Mouse (Mus musculus): ENCODE measurements around the gene Cdr2l. TPM values are rescaled to one million over a fixed set of nuclear protein-coding genes. Genes with fewer than 3 reads are reported as not detected.

The Cdr2l gene
- polyA plus RNA-seq, 1 experiment from 2014 or later: 19.9 TPM

GRCm38 (mm10) chr11:115406858-115407401 is 25.2 kb downstream of the Cdr2l start:
- H3K27ac ChIP-seq: no peak overlapping the region
- ATAC-seq (ENCODE audit: insufficient number of reproducible peaks, insufficient read depth, low FRiP score, low TSS enrichment, low read depth): no peak
- WGBS: 96% methylated on average over 17 of the region's 17 CpGs
- H3K4me1 ChIP-seq (replicated peaks): peaks cover 26% of the 10 kb centered on the region
- no peak overlapping the region for H3K9ac ChIP-seq (replicated peaks)
- peaks cover 63% of the 10 kb centered on the region for H3K36me3 ChIP-seq
- no peaks in the 10 kb centered on the region for H3K27me3 ChIP-seq
- no peak overlapping the region for H3K4me3 ChIP-seq (replicated peaks)
- no peak overlapping the region for H3K4me2 ChIP-seq
- no peaks in the 10 kb centered on the region for H3K9me3 ChIP-seq

GRCm38 (mm10) chr11:115408266-115408920 is 26.7 kb downstream of the Cdr2l start:
- no peak overlapping the region for H3K9ac ChIP-seq (replicated peaks)
- 82% methylated on average over 6 of the region's 6 CpGs for WGBS
- H3K4me3 ChIP-seq (replicated peaks): no peak overlapping the region
- H3K27me3 ChIP-seq: no peaks in the 10 kb centered on the region
- no peak for ATAC-seq (ENCODE audit: insufficient number of reproducible peaks, insufficient read depth, low FRiP score, low TSS enrichment, low read depth)
- peaks cover 63% of the 10 kb centered on the region for H3K36me3 ChIP-seq
- H3K4me2 ChIP-seq: no peak overlapping the region
- H3K4me1 ChIP-seq (replicated peaks): peaks cover 27% of the 10 kb centered on the region
- H3K9me3 ChIP-seq: no peaks in the 10 kb centered on the region
- H3K27ac ChIP-seq: no peak overlapping the region

- peaks cover 28% of the 10 kb centered on the region for H3K4me1 ChIP-seq (replicated peaks)
- no peaks in the 10 kb centered on the region for H3K27me3 ChIP-seq
- no peak overlapping the region for H3K4me2 ChIP-seq
- no peak overlapping the region for H3K27ac ChIP-seq
- ATAC-seq (ENCODE audit: insufficient number of reproducible peaks, insufficient read depth, low FRiP score, low TSS enrichment, low read depth): no peak
- H3K36me3 ChIP-seq: peaks cover 63% of the 10 kb centered on the region
- no peak overlapping the region for H3K4me3 ChIP-seq (replicated peaks)
- WGBS: 82% methylated on average over 7 of the region's 7 CpGs
- H3K9me3 ChIP-seq: no peaks in the 10 kb centered on the region
- no peak overlapping the region for H3K9ac ChIP-seq (replicated peaks)
Observed at GRCm38 (mm10) chr11:115409556-115409955, 27.8 kb downstream of the Cdr2l start.

GRCm38 (mm10) chr11:115419531-115420237 is 38.0 kb downstream of the Cdr2l start, which contains the start of the genes Atp5h and Kctd2:
Gene Atp5h (minus strand): TSS chr11:115419962.
Gene Kctd2 (plus strand): TSS chr11:115420128.
- peak within 1 kb of the TSS; percentile 98 for H3K9ac ChIP-seq (replicated peaks)
- peak within 1 kb of the TSS; percentile 98 for H3K4me2 ChIP-seq
- peaks cover 25% of the 10 kb centered on the region for H3K4me1 ChIP-seq (replicated peaks)
- H3K27ac ChIP-seq: peak within 1 kb of the TSS; percentile 91
- peak; percentile 94 for ATAC-seq (ENCODE audit: insufficient number of reproducible peaks, insufficient read depth, low FRiP score, low TSS enrichment, low read depth)
- under 1% methylated on average over 55 of the region's 56 CpGs for whole genome bisulfite sequencing
- no peaks in the 10 kb centered on the region for H3K9me3 ChIP-seq
- H3K36me3 ChIP-seq: peaks cover 51% of the 10 kb centered on the region
- no peaks in the 10 kb centered on the region for H3K27me3 ChIP-seq
- peak within 1 kb of the TSS; percentile 95 for H3K4me3 ChIP-seq (replicated peaks)

- Histone ChIP-seq H3K27me3 (no peaks in the 10 kb centered on the region), H3K9ac (replicated peaks) (peak overlapping the region; percentile 98), H3K36me3 (peaks cover 51% of the 10 kb centered on the region), H3K9me3 (no peaks in the 10 kb centered on the region), H3K27ac (peak overlapping the region; percentile 91), H3K4me2 (peak overlapping the region; percentile 98), H3K4me1 (replicated peaks) (peaks cover 33% of the 10 kb centered on the region), H3K4me3 (replicated peaks) (peak overlapping the region; percentile 95)
- WGBS: 2% methylated on average over 42 of the region's 45 CpGs
- ATAC-seq (ENCODE audit: insufficient number of reproducible peaks, insufficient read depth, low FRiP score, low TSS enrichment, low read depth): peak; percentile 43
Observed at GRCm38 (mm10) chr11:115420336-115421190, 38.8 kb downstream of the Cdr2l start.

GRCm38 (mm10) chr11:115421328-115421727 is 39.6 kb downstream of the Cdr2l start:
- peak overlapping the region; percentile 95 for H3K4me3 ChIP-seq (replicated peaks)
- H3K4me2 ChIP-seq: peak overlapping the region; percentile 98
- peaks cover 33% of the 10 kb centered on the region for H3K4me1 ChIP-seq (replicated peaks)
- ATAC-seq (ENCODE audit: insufficient number of reproducible peaks, insufficient read depth, low FRiP score, low TSS enrichment, low read depth): no peak
- no peaks in the 10 kb centered on the region for H3K9me3 ChIP-seq
- H3K27me3 ChIP-seq: no peaks in the 10 kb centered on the region
- 0 out of 2 replicates have a peak overlapping the region, but pooled peaks have one; percentile 91 for H3K27ac ChIP-seq
- WGBS: 51% methylated on average over 1 of the region's 1 CpGs
- H3K9ac ChIP-seq (replicated peaks): peak overlapping the region; percentile 98
- peaks cover 51% of the 10 kb centered on the region for H3K36me3 ChIP-seq

GRCm38 (mm10) chr11:115421972-115422371 is 40.3 kb downstream of the Cdr2l start:
- Histone ChIP-seq H3K4me3 (replicated peaks) (no peak overlapping the region), H3K36me3 (peaks cover 51% of the 10 kb centered on the region)

GRCm38 (mm10) chr11:115423091-115423490 is 41.4 kb downstream of the Cdr2l start:
- H3K4me1 ChIP-seq (replicated peaks): peaks cover 41% of the 10 kb centered on the region
- peaks cover 46% of the 10 kb centered on the region for H3K36me3 ChIP-seq
- no peak for ATAC-seq (ENCODE audit: insufficient number of reproducible peaks, insufficient read depth, low FRiP score, low TSS enrichment, low read depth)

More at GRCm38 (mm10) chr11:115421972-115422371, 40.3 kb downstream of the Cdr2l start:
- H3K27ac ChIP-seq: no peak overlapping the region
- 86% methylated on average over 16 of the region's 16 CpGs for WGBS
- no peaks in the 10 kb centered on the region for H3K9me3 ChIP-seq
- no peak for ATAC-seq (ENCODE audit: insufficient number of reproducible peaks, insufficient read depth, low FRiP score, low TSS enrichment, low read depth)
- no peaks in the 10 kb centered on the region for H3K27me3 ChIP-seq
- no peak overlapping the region for H3K4me2 ChIP-seq
- peak overlapping the region; percentile 19; the same call in 1 of the 2 replicates for H3K9ac ChIP-seq (replicated peaks)
- peaks cover 33% of the 10 kb centered on the region for H3K4me1 ChIP-seq (replicated peaks)

GRCm38 (mm10) chr11:115424666-115425065 is 43.0 kb downstream of the Cdr2l start:
- H3K9ac ChIP-seq (replicated peaks): no peak overlapping the region
- 87% methylated on average over 7 of the region's 7 CpGs for WGBS
- no peaks in the 10 kb centered on the region for H3K9me3 ChIP-seq
- peaks cover 58% of the 10 kb centered on the region for H3K36me3 ChIP-seq
- no peak overlapping the region for H3K4me3 ChIP-seq (replicated peaks)
- no peaks in the 10 kb centered on the region for H3K27me3 ChIP-seq
- H3K27ac ChIP-seq: no peak overlapping the region
- H3K4me2 ChIP-seq: no peak overlapping the region
- ATAC-seq (ENCODE audit: insufficient number of reproducible peaks, insufficient read depth, low FRiP score, low TSS enrichment, low read depth): no peak
- H3K4me1 ChIP-seq (replicated peaks): peaks cover 33% of the 10 kb centered on the region

More at GRCm38 (mm10) chr11:115423091-115423490, 41.4 kb downstream of the Cdr2l start:
- H3K27ac ChIP-seq: no peak overlapping the region
- H3K27me3 ChIP-seq: no peaks in the 10 kb centered on the region
- no peak overlapping the region for H3K4me2 ChIP-seq
- no peak overlapping the region for H3K9ac ChIP-seq (replicated peaks)
- 85% methylated on average over 3 of the region's 3 CpGs for WGBS
- no peak overlapping the region for H3K4me3 ChIP-seq (replicated peaks)
- no peaks in the 10 kb centered on the region for H3K9me3 ChIP-seq

GRCm38 (mm10) chr11:115425671-115426070 is 44.0 kb downstream of the Cdr2l start:
- no peak overlapping the region for H3K4me3 ChIP-seq (replicated peaks)
- H3K9ac ChIP-seq (replicated peaks): no peak overlapping the region
- H3K27me3 ChIP-seq: no peaks in the 10 kb centered on the region
- peaks cover 32% of the 10 kb centered on the region for H3K4me1 ChIP-seq (replicated peaks)
- H3K27ac ChIP-seq: 0 out of 2 replicates have a peak overlapping the region, but pooled peaks have one; percentile 14
- H3K4me2 ChIP-seq: no peak overlapping the region
- H3K9me3 ChIP-seq: no peaks in the 10 kb centered on the region
- peaks cover 68% of the 10 kb centered on the region for H3K36me3 ChIP-seq
- WGBS: 87% methylated on average over 6 of the region's 6 CpGs
- no peak for ATAC-seq (ENCODE audit: insufficient number of reproducible peaks, insufficient read depth, low FRiP score, low TSS enrichment, low read depth)

All from limb, embryonic 12.5 days (tissue).